Mouse (Mus musculus) layer of hippocampus, adult 2 months (tissue): ENCODE results near the gene D630039A03Rik. TPM values are rescaled to one million over a fixed set of nuclear protein-coding genes. Genes with fewer than 3 reads are reported as not detected.

ENCODE experiments used
- DNase-seq, 2 experiments: peaks; one replicate each; pipeline ENCODE4 v3.0.0; 2022; ENCODE audit warnings: low spot score in 2 of 2
- H3K27ac ChIP-seq: fragments of 200-600 bp; 2 replicates; pipeline ENCODE4 v1.8.1; 2022
- H3K4me3 ChIP-seq: fragments of 200-600 bp; 2 replicates; pipeline ENCODE4 v1.8.1; 2022; ENCODE audit warnings: mild to moderate bottlenecking
- CTCF ChIP-seq: fragments of 200-600 bp; conservative IDR thresholded peaks from 2 replicates; pipeline ENCODE4 v1.8.1; 2022; ENCODE audit warnings: antibody characterized with exemption, mild to moderate bottlenecking, moderate library complexity
- long read RNA-seq, 2 experiments: library from polyadenylated mRNA; stranded (forward); transcript quantifications; one replicate each; pipeline ENCODE4 v2.0.0; 2021; ENCODE audit warnings: borderline mapping rate in 2 of 2
- total RNA-seq, 2 experiments: library from RNA; stranded (reverse); gene quantifications; 2 replicates each; pipeline ENCODE4 v1.2.3; 2021

The D630039A03Rik gene
- under 1 TPM; 0.37 to 0.41 TPM for total RNA-seq
- long read RNA-seq, experiment 1 = 0 reads
- long read RNA-seq, experiment 2 = 0 reads

DNA sequence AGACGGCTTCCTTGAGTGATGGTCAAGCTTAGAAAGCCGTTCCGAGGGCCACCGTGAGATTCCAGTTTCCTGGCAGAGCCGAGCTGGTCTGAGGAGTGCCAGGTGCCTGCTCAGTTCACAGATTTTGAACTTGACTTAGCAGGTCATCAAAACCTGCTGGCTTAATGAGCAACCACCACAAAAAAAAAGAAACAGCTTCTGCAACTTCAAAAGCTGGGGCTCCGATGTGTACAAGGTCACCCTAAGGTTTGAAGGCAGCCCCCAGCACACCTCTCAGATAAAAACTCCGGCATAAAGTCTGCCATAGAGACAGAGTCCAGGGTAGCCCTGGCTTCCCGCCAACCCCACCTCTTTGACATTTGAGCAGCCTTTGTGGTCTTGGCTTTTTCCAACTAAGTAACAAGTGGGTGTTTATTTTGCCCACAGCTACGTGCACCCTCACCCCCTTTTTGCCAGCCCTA is at the start of gene D630039A03Rik:
D630039A03Rik (minus strand) TSS at position 97 of the 461 bp plus-strand sequence.
- TF ChIP-seq CTCF = no peak
- peak within 1 kb of the TSS; percentile 48; the same call in 1 of the 2 replicates for H3K27ac ChIP-seq
- peak within 1 kb of the TSS; percentile 12; the same call in 1 of the 2 replicates for H3K4me3 ChIP-seq
- no peak for DNase-seq

GRCm38 (mm10) chr4:57965516-57965915 is 49.4 kb upstream of the D630039A03Rik start:
- no peak for DNase-seq
- Histone ChIP-seq H3K27ac (no peak overlapping the region), H3K4me3 (no peak overlapping the region)
- no peak for TF ChIP-seq CTCF

DNA sequence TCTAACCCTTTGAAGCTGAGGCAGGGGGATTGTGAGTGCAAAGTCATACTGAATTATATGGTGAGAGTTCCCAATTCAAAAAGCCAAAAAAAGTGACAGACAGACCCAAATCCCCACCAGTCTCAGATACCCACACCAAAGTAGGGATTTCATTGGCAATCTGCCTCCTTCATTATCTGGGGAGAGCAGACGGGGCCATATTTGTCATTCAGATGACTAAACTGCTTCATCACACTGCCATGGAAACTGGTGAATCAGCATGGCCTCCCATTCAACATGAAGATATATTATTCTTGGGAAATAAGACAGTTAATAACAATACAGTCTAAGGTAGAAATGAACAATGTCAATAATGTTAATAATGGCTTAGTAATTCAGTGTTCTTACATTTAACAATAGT is 48.0 kb upstream of the D630039A03Rik start:
- Histone ChIP-seq H3K4me3 (no peak overlapping the region), H3K27ac (no peak overlapping the region)
- DNase-seq = no peak
- no peak for TF ChIP-seq CTCF

DNA sequence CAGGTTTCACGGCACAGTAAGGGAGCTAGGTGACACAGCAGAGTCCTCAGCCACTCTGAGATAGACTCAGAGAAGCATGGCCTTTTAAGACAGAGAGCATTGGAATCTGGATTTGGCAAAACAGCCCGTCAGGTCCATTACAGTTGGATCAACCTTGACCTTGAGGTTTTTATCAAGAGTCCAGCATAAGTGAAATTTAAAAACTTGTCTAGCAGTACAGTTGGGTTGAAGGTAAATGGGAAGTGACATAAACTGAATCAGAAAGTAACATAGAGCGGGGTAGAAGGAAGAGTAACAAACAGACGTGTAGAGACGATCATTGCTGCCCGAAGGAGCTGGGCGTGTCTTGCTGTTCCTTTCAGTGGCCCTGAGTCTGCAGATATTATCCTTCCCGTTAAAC is 43.0 kb upstream of the D630039A03Rik start:
- TF ChIP-seq CTCF = no peak
- no peak overlapping the region for H3K27ac ChIP-seq
- no peak for DNase-seq
- H3K4me3 ChIP-seq = no peak overlapping the region

- Histone ChIP-seq H3K27ac (no peak overlapping the region), H3K4me3 (no peak overlapping the region)
- TF ChIP-seq CTCF = no peak
- DNase-seq = no peak
Measured at GRCm38 (mm10) chr4:57958098-57958497, 42.0 kb upstream of the D630039A03Rik start.

GRCm38 (mm10) chr4:57957200-57958085 is 41.3 kb upstream of the D630039A03Rik start:
- Histone ChIP-seq H3K4me3 (peak overlapping the region; percentile 87), H3K27ac (peak overlapping the region; percentile 95)
- TF ChIP-seq CTCF = no peak
- no peak for DNase-seq

DNA sequence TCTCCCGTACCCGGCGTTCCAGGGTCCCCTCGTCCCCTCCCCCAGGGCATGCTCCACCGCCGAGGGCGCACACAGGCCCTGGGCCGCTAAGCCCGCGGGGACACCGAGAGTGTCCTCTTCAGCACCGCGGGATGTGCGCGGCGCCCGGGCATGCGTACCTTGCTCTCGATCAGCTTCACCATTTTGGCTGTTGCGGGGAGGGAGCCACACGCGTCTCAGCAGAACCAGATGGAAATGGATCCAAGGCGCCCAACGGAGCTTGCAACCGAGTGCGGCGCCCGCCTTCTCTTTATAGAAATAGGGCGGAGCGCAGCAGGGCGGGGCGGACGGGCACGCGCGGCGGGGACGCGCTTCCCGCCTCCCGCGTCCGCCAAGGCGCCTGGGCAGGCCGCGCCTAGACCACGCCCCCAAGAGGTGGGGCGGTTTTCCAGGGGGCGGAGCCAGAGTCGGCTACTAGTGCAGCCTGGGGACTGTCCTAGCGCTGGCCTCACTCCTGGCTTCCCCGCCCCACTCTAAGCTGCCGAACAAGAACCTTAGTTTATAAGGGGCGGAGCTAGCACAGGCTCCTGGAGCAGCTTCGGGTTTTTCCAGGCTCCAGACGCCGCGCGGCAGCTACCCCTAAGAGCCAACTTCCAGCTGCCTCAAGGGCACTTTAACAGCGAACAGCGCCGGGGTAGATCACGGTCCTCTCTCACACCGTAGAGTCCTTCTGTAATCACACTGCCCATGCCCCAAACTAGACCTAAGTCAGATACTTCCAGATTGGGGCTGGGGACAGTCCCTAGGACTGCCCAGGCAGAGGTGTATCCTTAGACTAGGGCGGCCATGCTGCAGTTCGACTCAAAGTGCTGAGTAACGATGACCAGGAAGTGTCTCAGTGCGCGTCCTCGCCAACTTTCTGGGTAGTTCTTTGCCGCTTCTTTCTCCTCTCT is 40.2 kb upstream of the D630039A03Rik start, which contains the start of gene Txn1:
Txn1 (minus strand) TSS at position 383 of the 932 bp plus-strand sequence.
- Histone ChIP-seq H3K27ac (peak within 1 kb of the TSS; percentile 95), H3K4me3 (peak within 1 kb of the TSS; percentile 87)
- peak; percentile 93 to 94 for DNase-seq
- no peak for TF ChIP-seq CTCF

GRCm38 (mm10) chr4:57955544-57955958 is 39.5 kb upstream of the D630039A03Rik start:
- DNase-seq = peak; percentile 15 to 55
- Histone ChIP-seq H3K4me3 (peak overlapping the region; percentile 87), H3K27ac (peak overlapping the region; percentile 95)
- TF ChIP-seq CTCF = no peak

DNA sequence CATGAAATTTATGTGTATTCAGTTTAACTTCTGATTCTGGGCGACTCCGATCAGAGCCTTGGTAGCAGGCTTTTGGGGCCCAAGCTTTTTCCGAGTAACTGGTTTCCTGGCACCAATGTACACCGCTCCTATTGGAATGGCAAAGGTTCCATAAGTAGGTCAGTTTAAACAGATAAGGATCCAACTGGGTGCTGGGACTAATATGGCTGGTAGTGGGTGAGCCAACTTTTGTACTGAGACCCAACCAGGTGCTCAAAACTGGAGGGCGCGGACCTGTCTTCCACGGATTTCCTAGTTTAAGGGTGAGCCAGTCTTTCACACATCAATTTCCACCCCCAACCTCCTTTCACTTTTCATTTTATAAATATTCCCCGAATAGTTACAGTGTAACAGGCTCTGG is 38.9 kb upstream of the D630039A03Rik start:
- Histone ChIP-seq H3K27ac (peak overlapping the region; percentile 95), H3K4me3 (peak overlapping the region; percentile 87)
- TF ChIP-seq CTCF = no peak
- DNase-seq = no peak

DNA sequence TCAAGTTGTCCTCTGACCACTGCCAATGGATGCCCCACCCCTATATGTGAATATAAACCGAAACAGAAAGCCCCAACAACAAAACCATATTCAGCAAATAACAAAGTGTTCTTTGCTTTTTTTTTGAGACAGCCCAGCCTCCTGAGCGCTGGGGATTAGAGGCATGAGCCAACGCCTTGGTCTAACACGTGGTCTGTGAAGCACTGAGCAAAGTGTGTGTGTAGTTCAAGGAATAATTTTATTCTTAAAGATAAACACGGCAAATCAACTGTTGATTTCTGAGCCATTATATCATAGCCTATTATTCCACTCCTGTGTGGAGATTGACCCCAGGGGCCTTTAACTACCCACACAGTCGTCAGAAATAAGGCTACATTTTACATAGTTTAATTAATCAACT is 38.5 kb upstream of the D630039A03Rik start:
- peak overlapping the region; percentile 87; the same call in 1 of the 2 replicates for H3K4me3 ChIP-seq
- no peak overlapping the region for H3K27ac ChIP-seq
- TF ChIP-seq CTCF = no peak
- no peak for DNase-seq

DNA sequence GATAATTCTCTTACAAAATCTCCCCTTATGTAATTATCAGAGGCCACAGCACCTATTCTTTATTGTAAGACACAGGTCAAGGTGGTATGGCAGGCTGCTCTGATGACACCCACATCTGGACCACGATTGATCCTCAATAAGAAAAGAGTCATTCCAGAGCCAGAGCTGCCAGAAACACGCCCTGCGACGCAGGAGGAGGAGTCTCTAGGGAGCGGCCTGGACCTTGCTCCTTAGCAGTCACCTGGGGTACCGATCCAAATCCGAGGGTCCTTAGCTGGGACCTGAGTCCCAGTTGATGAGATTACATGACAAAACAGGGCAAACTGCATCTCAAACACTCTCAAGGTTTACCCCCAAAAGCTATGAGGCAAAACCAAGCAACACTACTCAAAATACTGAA is 37.7 kb upstream of the D630039A03Rik start:
- Histone ChIP-seq H3K27ac (no peak overlapping the region), H3K4me3 (no peak overlapping the region)
- TF ChIP-seq CTCF = no peak
- DNase-seq = no peak

GRCm38 (mm10) chr4:57952891-57953290 is 36.8 kb upstream of the D630039A03Rik start:
- no peak overlapping the region for H3K27ac ChIP-seq
- no peak for TF ChIP-seq CTCF
- no peak overlapping the region for H3K4me3 ChIP-seq
- DNase-seq = no peak

GRCm38 (mm10) chr4:57952416-57952815 is 36.3 kb upstream of the D630039A03Rik start:
- DNase-seq = no peak
- TF ChIP-seq CTCF = no peak
- H3K4me3 ChIP-seq = no peak overlapping the region

More at GRCm38 (mm10) chr4:57952416-57952815, 36.3 kb upstream of the D630039A03Rik start:
- H3K27ac ChIP-seq = no peak overlapping the region
